Mouse (Mus musculus) liver, embryonic 16.5 days (tissue): ENCODE data around the gene Adam10. TPM values are rescaled to one million over a fixed set of nuclear protein-coding genes. Genes with fewer than 3 reads are reported as not detected.

Source experiments
- ATAC-seq: fragments of 200-750 bp; cut with Nextera tagmentation; 2 replicates; pipeline ENCODE4 v1.8.0; 2017; ENCODE audit warnings: low read depth, mild to moderate bottlenecking, moderate number of reproducible peaks, moderate library complexity
- H3K27ac ChIP-seq: fragments of 300-500 bp; sonication (generic); 2 replicates; pipeline ENCODE4 v1.5.1; 2014; ENCODE audit warnings: mild to moderate bottlenecking, low read length
- H3K27me3 ChIP-seq: fragments of 300-500 bp; sonication (generic); 2 replicates; pipeline ENCODE4 v1.6.1; 2014; ENCODE audit warnings: low read depth, low read length, mixed read lengths; ENCODE audit not compliant: control insufficient read depth, insufficient read depth
- H3K36me3 ChIP-seq: fragments of 300-500 bp; sonication (generic); 2 replicates; pipeline ENCODE4 v1.6.1; 2014; ENCODE audit warnings: mild to moderate bottlenecking; ENCODE audit not compliant: control insufficient read depth, insufficient read depth
- H3K4me1 ChIP-seq: fragments of 300-500 bp; sonication (generic); 2 replicates; pipeline ENCODE4 v1.6.1; 2014; ENCODE audit warnings: low read depth, low read length, mixed read lengths; ENCODE audit not compliant: control insufficient read depth
- H3K4me2 ChIP-seq: fragments of 300-500 bp; sonication (generic); 2 replicates; pipeline ENCODE4 v1.6.1; 2014; ENCODE audit warnings: low read depth, low read length, mixed read lengths
- H3K4me3 ChIP-seq: fragments of 300-500 bp; sonication (generic); 2 replicates; pipeline ENCODE4 v1.5.1; 2014; ENCODE audit warnings: low read depth, mild to moderate bottlenecking, low read length
- H3K9ac ChIP-seq: fragments of 300-500 bp; sonication (generic); 2 replicates; pipeline ENCODE4 v1.6.1; 2014; ENCODE audit warnings: low read depth, low read length
- H3K9me3 ChIP-seq: fragments of 300-500 bp; sonication (generic); replicated peaks from 2 replicates; pipeline ENCODE4 v1.6.1; 2016; ENCODE audit warnings: low read length; ENCODE audit not compliant: control insufficient read depth
- WGBS: fragments of 180-500 bp; shearing (Covaris S2); extraction: QIAGEN DNeasy Blood & Tissue Kit; methylation state at CpG from one replicate; pipeline ENCODE4 v1.1.7; 2014; ENCODE audit not compliant: insufficient replicate concordance; 5-methylcytosine and 5-hydroxymethylcytosine counted together
- polyA plus RNA-seq: library from polyadenylated mRNA; unstranded; fragments of >200 nt; fragmentation: Nextera tagmentation; extraction: Ambion mirVana; gene quantifications from 2 replicates; pipeline ENCODE4 v1.2.1, GENCODE M21; 2015

Adam10 gene
- polyA plus RNA-seq, 1 experiment from 2014 or later = 66.1 TPM

- Histone ChIP-seq H3K9me3 (no peaks in the 10 kb centered on the region), H3K36me3 (peaks cover 32% of the 10 kb centered on the region), H3K4me3 (no peak overlapping the region), H3K4me2 (no peak overlapping the region), H3K27ac (no peak overlapping the region), H3K9ac (no peak overlapping the region), H3K27me3 (no peaks in the 10 kb centered on the region), H3K4me1 (peaks cover 12% of the 10 kb centered on the region)
- WGBS = 81% methylated on average over 1 of the region's 1 CpGs
- ATAC-seq = no peak
Observed at GRCm38 (mm10) chr9:70706444-70706843, 27.6 kb downstream of the Adam10 start.

DNA sequence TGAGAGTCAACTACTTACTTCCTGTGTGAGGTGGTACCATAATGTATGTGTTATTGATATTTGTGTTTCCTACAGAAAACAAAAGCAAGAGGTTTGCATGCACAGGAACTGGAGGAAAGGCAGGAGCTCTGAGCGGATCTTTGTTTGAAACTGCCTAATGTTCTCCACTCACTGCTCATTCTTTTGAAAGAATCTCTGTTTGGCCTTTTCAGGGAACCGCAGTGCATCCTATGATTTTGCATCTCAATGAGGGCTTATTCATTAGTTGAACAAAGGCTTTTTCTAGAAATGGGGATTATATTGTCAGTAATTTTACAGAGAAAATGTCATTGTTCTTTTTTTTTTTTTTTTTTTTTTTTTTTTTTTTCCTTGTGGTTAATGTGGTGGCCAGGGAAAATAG lies 50.7 kb downstream of the Adam10 start:
- ATAC-seq = no peak
- Histone ChIP-seq H3K4me3 (no peak overlapping the region), H3K27me3 (no peaks in the 10 kb centered on the region), H3K27ac (no peak overlapping the region), H3K9ac (no peak overlapping the region), H3K4me1 (peaks cover 18% of the 10 kb centered on the region), H3K4me2 (no peak overlapping the region), H3K9me3 (no peaks in the 10 kb centered on the region), H3K36me3 (peaks cover 8% of the 10 kb centered on the region)
- WGBS = 92% methylated on average over 2 of the region's 2 CpGs

GRCm38 (mm10) chr9:70731079-70731478 lies 52.3 kb downstream of the Adam10 start:
- no peak overlapping the region for H3K4me2 ChIP-seq
- no peak overlapping the region for H3K4me3 ChIP-seq
- H3K9ac ChIP-seq = no peak overlapping the region
- no peaks in the 10 kb centered on the region for H3K9me3 ChIP-seq
- no peak for ATAC-seq
- H3K36me3 ChIP-seq = peaks cover 5% of the 10 kb centered on the region; the same call in 1 of the 2 replicates
- H3K27ac ChIP-seq = no peak overlapping the region; the same call in 1 of the 2 replicates
- peaks cover 18% of the 10 kb centered on the region for H3K4me1 ChIP-seq
- no peaks in the 10 kb centered on the region for H3K27me3 ChIP-seq

DNA sequence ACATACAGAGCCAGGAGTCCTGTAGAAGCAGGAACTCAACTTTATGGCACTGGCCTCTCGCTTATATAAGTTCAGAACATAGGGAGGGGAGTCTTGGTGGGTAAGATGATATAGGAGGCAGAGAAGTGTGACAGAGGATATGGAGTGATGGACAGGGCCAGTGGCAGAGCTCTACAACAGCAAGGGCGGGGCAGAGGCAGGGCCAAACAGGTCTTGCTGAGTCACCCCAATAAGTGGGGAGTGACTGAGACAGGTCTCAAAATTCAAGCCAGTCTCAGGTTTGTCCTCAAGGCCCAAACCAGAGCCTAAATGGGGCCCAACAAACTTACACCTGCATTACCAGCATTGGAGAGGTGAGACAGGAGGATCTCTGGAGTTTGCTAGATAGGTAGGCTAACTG lies 54.4 kb downstream of the Adam10 start:
- Histone ChIP-seq H3K9me3 (no peaks in the 10 kb centered on the region), H3K4me2 (peak overlapping the region; percentile 60), H3K27ac (peak overlapping the region; percentile 84), H3K4me1 (peaks cover 18% of the 10 kb centered on the region), H3K27me3 (no peaks in the 10 kb centered on the region), H3K36me3 (peaks cover 5% of the 10 kb centered on the region), H3K4me3 (peak overlapping the region; percentile 29), H3K9ac (peak overlapping the region; percentile 46; the same call in 1 of the 2 replicates)
- 43% methylated on average over 2 of the region's 2 CpGs for WGBS
- ATAC-seq = peak; percentile 99

GRCm38 (mm10) chr9:70739998-70740397 lies 61.2 kb downstream of the Adam10 start:
- Histone ChIP-seq H3K4me1 (no peaks in the 10 kb centered on the region; the same call in 1 of the 2 replicates), H3K27me3 (no peaks in the 10 kb centered on the region), H3K4me3 (no peak overlapping the region), H3K9ac (no peak overlapping the region), H3K27ac (no peak overlapping the region), H3K9me3 (no peaks in the 10 kb centered on the region), H3K36me3 (peaks cover 23% of the 10 kb centered on the region), H3K4me2 (no peak overlapping the region)
- WGBS = 77% methylated on average over 5 of the region's 5 CpGs
- no peak for ATAC-seq

DNA sequence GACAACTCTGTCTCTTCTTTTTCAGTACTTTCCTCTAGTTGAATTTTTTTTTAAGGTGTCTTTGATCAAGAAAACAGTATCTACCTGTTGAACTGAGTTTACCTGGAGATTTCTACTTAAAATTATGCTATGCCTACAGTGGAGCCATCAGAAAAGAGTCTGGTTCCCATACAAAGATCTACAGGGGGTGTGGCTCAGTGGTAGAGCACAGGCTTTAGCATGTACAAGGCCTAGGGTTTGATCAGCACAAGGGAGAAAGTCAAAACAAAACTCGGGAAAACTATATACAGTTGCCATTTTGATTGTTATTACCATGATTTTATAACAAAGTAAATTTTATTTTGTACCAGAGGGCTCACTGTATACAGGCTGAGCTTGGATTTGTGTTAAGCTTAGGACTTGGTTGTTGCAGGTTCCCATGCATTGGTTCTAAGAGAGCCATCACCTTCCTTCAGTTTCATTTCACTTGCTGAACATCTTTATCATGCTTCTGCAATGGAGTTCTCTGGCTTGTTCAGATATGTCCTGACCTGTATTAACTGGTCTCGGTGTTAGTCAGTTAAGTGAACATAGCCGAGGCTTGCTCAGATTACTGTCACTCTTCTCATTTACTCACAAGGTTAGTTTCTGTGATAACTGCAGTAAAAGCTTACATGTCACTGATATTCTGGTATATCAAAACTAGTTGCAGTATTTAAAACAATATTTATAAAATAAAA lies 72.9 kb downstream of the Adam10 start:
- no peak overlapping the region for H3K4me3 ChIP-seq
- no peaks in the 10 kb centered on the region for H3K4me1 ChIP-seq
- no peaks in the 10 kb centered on the region for H3K9me3 ChIP-seq
- no peaks in the 10 kb centered on the region for H3K27me3 ChIP-seq
- H3K27ac ChIP-seq = no peak overlapping the region
- 64% methylated on average over 3 of the region's 3 CpGs for WGBS
- ATAC-seq = 0 out of 2 replicates have a peak, but pooled peaks have one; percentile 32
- H3K4me2 ChIP-seq = no peak overlapping the region
- H3K9ac ChIP-seq = no peak overlapping the region
- H3K36me3 ChIP-seq = peaks cover 58% of the 10 kb centered on the region

GRCm38 (mm10) chr9:70760974-70761373 lies 82.2 kb downstream of the Adam10 start:
- H3K9ac ChIP-seq = no peak overlapping the region
- no peaks in the 10 kb centered on the region for H3K27me3 ChIP-seq
- H3K4me2 ChIP-seq = no peak overlapping the region
- H3K4me3 ChIP-seq = no peak overlapping the region
- H3K4me1 ChIP-seq = no peaks in the 10 kb centered on the region
- H3K27ac ChIP-seq = peak overlapping the region; percentile 56; the same call in 1 of the 2 replicates
- no peak for ATAC-seq
- WGBS = 86% methylated on average over 5 of the region's 5 CpGs
- no peaks in the 10 kb centered on the region for H3K9me3 ChIP-seq
- peaks cover 76% of the 10 kb centered on the region for H3K36me3 ChIP-seq

- no peak overlapping the region for H3K9ac ChIP-seq
- H3K4me3 ChIP-seq = no peak overlapping the region
- no peaks in the 10 kb centered on the region for H3K9me3 ChIP-seq
- H3K4me1 ChIP-seq = no peaks in the 10 kb centered on the region; the same call in 1 of the 2 replicates
- H3K36me3 ChIP-seq = peaks cover 70% of the 10 kb centered on the region
- H3K27ac ChIP-seq = no peak overlapping the region
- no peak overlapping the region for H3K4me2 ChIP-seq
- H3K27me3 ChIP-seq = no peaks in the 10 kb centered on the region
- 26% methylated on average over 2 of the region's 2 CpGs for WGBS
- 0 out of 2 replicates have a peak, but pooled peaks have one; percentile 24 for ATAC-seq
Observed at GRCm38 (mm10) chr9:70775517-70775916, 96.7 kb downstream of the Adam10 start.

DNA sequence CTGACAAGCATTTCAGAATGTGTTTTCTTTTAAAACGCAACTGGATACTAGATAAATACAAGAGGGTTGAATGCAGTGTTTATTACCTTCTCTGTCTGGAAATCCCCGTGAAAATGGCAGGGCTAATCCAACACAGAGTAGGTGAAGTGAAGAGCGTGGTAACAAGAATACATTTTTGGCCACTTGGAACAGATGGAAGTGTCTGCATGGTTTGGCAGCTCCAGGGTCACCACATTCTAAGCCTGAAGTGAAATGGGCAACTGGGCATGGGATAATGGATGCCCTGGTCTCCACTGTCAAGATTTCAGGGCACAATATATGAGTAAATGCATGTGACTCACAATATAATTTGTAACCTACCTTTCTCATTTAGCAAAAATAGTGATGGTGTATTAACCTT lies 103.4 kb downstream of the Adam10 start:
- H3K27me3 ChIP-seq = no peaks in the 10 kb centered on the region
- ATAC-seq = no peak

More for the DNA sequence above, 103.4 kb downstream of the Adam10 start:
- peaks cover 45% of the 10 kb centered on the region for H3K36me3 ChIP-seq
- no peak overlapping the region for H3K27ac ChIP-seq
- H3K4me2 ChIP-seq = no peak overlapping the region
- no peak overlapping the region for H3K4me3 ChIP-seq
- H3K9me3 ChIP-seq = no peaks in the 10 kb centered on the region
- no peak overlapping the region for H3K9ac ChIP-seq
- WGBS = 90% methylated on average over 3 of the region's 3 CpGs
- no peaks in the 10 kb centered on the region for H3K4me1 ChIP-seq
